Mouse (Mus musculus) hindbrain, embryonic 12.5 days (tissue): ENCODE measurements around the gene Lrrc66. TPM values are rescaled to one million over a fixed set of nuclear protein-coding genes. Genes with fewer than 3 reads are reported as not detected.
"Not testable (repeated sequence)": the region's sequence is repeated elsewhere in the genome, so short reads cannot be mapped to it uniquely, and the experiment has no call there.

ENCODE experiments used
- ATAC-seq: fragments of 200-750 bp; cut with Nextera tagmentation; 2 replicates; pipeline ENCODE4 v1.8.0; 2017; ENCODE audit warnings: moderate TSS enrichment; ENCODE audit not compliant: low FRiP score
- H3K27ac ChIP-seq: fragments of 300-500 bp; sonication (generic); 2 replicates; pipeline ENCODE4 v1.5.1; 2016; ENCODE audit warnings: mild to moderate bottlenecking
- H3K27me3 ChIP-seq: fragments of 300-500 bp; sonication (generic); 2 replicates; pipeline ENCODE4 v1.6.1; 2016; ENCODE audit warnings: mild to moderate bottlenecking
- H3K36me3 ChIP-seq: fragments of 300-500 bp; sonication (generic); 2 replicates; pipeline ENCODE4 v1.6.1; 2016; ENCODE audit warnings: mild to moderate bottlenecking
- H3K4me1 ChIP-seq: fragments of 300-500 bp; sonication (generic); 2 replicates; pipeline ENCODE4 v1.6.1; 2016
- H3K4me2 ChIP-seq: fragments of 300-500 bp; sonication (generic); replicated peaks from 2 replicates; pipeline ENCODE4 v1.6.1; 2016; ENCODE audit warnings: mild to moderate bottlenecking
- H3K4me3 ChIP-seq: fragments of 300-500 bp; sonication (generic); 2 replicates; pipeline ENCODE4 v1.5.1; 2016; ENCODE audit warnings: mild to moderate bottlenecking
- H3K9ac ChIP-seq: fragments of 300-500 bp; sonication (generic); 2 replicates; pipeline ENCODE4 v1.6.1; 2016; ENCODE audit warnings: mild to moderate bottlenecking, moderate library complexity
- H3K9me3 ChIP-seq: fragments of 300-500 bp; sonication (generic); replicated peaks from 2 replicates; pipeline ENCODE4 v1.6.1; 2016; ENCODE audit warnings: mild to moderate bottlenecking
- WGBS: fragments of 180-500 bp; shearing (Covaris S2); methylation state at CpG from one replicate; pipeline ENCODE4 v1.1.7; 2016; 5-methylcytosine and 5-hydroxymethylcytosine counted together
- polyA plus RNA-seq: library from polyadenylated mRNA; unstranded; fragments of >200 nt; fragmentation: Nextera tagmentation; extraction: Ambion mirVana; gene quantifications from 2 replicates; pipeline ENCODE4 v1.2.1, GENCODE M21; 2016

Gene Lrrc66
- polyA plus RNA-seq, 1 experiment from 2014 or later, result not detected

- Histone ChIP-seq H3K4me2 (no peak overlapping the region), H3K27ac (no peak overlapping the region), H3K27me3 (no peaks in the 10 kb centered on the region), H3K36me3 (no peaks in the 10 kb centered on the region), H3K4me1 (peaks cover 10% of the 10 kb centered on the region; the same call in 1 of the 2 replicates), H3K4me3 (no peak overlapping the region), H3K9ac (no peak overlapping the region), H3K9me3 (peaks cover 11% of the 10 kb centered on the region)
- WGBS, result 78% methylated on average over 6 of the region's 6 CpGs
- no peak for ATAC-seq
Observed at GRCm38 (mm10) chr5:73604542-73604941, 27.8 kb downstream of the Lrrc66 start.

GRCm38 (mm10) chr5:73602865-73603264 is 29.5 kb downstream of the Lrrc66 start:
- Histone ChIP-seq H3K36me3 (no peaks in the 10 kb centered on the region), H3K9ac (no peak overlapping the region), H3K4me3 (no peak overlapping the region), H3K9me3 (peaks cover 11% of the 10 kb centered on the region), H3K27me3 (no peaks in the 10 kb centered on the region), H3K4me2 (no peak overlapping the region), H3K4me1 (peaks cover 17% of the 10 kb centered on the region), H3K27ac (no peak overlapping the region)
- 80% methylated on average over 3 of the region's 3 CpGs for WGBS
- ATAC-seq, result no peak

DNA sequence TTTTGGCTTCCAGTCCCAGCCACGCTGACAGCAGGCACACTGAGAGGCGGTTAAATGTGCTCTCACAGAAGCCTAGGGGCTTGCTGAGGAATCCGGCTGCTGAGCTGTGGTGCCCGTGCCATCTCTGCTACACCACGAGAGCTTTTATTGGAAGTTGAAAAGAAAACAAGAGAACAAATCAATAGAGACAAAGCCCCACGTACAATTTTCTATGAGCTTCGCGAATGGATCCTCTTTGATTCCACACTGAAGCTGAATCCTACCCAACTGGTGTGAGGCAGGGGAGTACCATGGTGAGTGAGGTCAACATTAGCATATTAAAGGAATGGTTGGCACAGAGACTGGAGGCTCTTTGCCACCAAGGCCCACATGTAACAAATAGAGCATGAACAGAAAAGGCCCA is 31.0 kb downstream of the Lrrc66 start:
- no peak for ATAC-seq
- 40% methylated on average over 8 of the region's 8 CpGs for WGBS
- Histone ChIP-seq H3K27me3 (no peaks in the 10 kb centered on the region), H3K27ac (no peak overlapping the region), H3K9me3 (peaks cover 6% of the 10 kb centered on the region; the same call in 1 of the 2 replicates), H3K9ac (no peak overlapping the region), H3K4me2 (no peak overlapping the region), H3K4me3 (no peak overlapping the region), H3K4me1 (peaks cover 17% of the 10 kb centered on the region), H3K36me3 (no peaks in the 10 kb centered on the region)

GRCm38 (mm10) chr5:73599991-73600390 is 32.3 kb downstream of the Lrrc66 start:
- Histone ChIP-seq H3K9ac (no peak overlapping the region), H3K4me2 (no peak overlapping the region), H3K36me3 (no peaks in the 10 kb centered on the region), H3K27ac (no peak overlapping the region), H3K27me3 (no peaks in the 10 kb centered on the region), H3K4me3 (no peak overlapping the region), H3K9me3 (no peaks in the 10 kb centered on the region), H3K4me1 (peaks cover 17% of the 10 kb centered on the region)
- WGBS, result 79% methylated on average over 2 of the region's 2 CpGs
- ATAC-seq, result no peak

DNA sequence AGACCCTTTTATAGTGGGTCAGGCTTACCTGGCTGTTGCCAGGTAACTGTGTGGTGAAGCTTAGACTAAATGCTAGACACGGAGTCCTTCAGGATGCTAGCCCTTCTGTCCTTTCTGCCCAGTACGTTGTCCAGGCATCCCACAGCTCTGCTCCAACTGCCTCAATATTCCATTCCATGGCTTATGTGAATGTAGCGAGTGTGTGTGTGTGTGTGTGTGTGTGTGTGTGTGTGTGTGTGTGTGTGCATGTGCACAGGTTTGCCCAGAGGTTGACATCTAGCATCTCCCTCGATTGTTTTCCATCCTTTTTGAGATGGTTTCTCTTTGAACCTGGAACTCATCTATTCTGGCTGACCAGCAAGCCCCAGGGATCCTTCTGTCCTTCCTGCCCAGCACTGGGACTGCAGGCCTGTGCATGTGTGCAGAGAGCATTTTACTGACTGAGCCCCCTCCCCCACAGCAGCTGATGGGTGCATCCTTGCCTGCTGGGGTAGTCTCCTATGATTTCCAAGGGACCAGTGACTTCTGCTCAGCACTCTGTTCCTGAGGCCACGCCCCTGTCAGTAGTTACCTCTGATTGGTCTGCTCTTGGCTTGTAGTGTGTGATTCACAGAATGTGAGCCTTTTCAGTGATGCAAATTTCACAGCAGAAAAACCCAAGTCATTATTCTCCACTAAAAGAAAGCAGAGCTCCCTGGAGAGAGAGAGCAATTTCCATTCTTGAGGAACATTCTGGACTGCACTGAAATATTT is 33.2 kb downstream of the Lrrc66 start:
- Histone ChIP-seq H3K36me3 (no peaks in the 10 kb centered on the region), H3K4me3 (no peak overlapping the region), H3K27ac (no peak overlapping the region), H3K27me3 (no peaks in the 10 kb centered on the region), H3K4me2 (no peak overlapping the region), H3K4me1 (peaks cover 17% of the 10 kb centered on the region), H3K9me3 (no peaks in the 10 kb centered on the region), H3K9ac (no peak overlapping the region)
- 69% methylated on average over 5 of the region's 5 CpGs for WGBS
- peak; percentile 87 for ATAC-seq

DNA sequence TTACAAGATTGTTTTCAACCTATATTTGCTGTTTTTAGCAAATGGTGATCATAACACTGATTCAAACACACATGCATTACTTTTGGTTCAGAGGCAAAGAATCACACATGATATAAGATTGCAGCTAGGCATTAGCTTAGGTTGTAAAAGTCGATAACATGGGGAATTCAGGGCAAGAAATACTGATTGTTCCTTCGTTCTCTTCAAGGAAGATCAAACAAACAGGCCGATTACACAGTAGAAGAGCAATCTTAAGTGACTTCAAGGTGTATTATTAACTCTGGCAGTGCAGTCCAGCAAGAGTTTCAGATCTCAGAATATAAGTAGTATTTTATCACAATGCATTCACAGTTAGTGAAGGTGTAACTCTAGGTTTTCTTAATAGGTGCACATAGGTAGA is 45.2 kb downstream of the Lrrc66 start:
- no peak overlapping the region for H3K9ac ChIP-seq
- peak overlapping the region; percentile 18; the same call in 1 of the 2 replicates for H3K27ac ChIP-seq
- no peak overlapping the region for H3K4me2 ChIP-seq
- 87% methylated on average over 3 of the region's 3 CpGs for WGBS
- H3K9me3 ChIP-seq, result no peaks in the 10 kb centered on the region
- no peaks in the 10 kb centered on the region for H3K27me3 ChIP-seq
- no peaks in the 10 kb centered on the region for H3K36me3 ChIP-seq
- no peak overlapping the region for H3K4me3 ChIP-seq
- ATAC-seq, result no peak
- peaks cover 9% of the 10 kb centered on the region for H3K4me1 ChIP-seq

DNA sequence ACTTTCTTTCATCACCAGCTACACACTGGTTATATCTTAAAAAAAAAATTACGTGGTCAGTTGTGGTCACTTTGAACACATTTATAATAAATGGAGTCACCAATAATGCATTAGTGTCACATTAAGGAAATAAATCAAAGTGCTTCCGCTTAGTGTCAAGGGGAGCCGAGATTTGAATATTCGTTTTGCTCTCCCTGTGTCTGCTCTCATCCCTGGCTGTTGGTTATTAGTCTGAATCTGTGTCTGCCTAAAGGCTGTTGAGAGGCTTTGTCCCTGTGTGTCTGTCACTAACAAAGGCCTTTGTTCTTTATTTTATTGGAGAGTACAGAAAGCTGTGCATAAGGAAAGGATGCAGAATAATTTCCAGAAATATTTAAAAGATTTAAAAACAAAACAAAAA is 45.7 kb downstream of the Lrrc66 start:
- H3K9ac ChIP-seq, result no peak overlapping the region
- ATAC-seq, result peak; percentile 64; the same call in 1 of the 2 replicates
- H3K27ac ChIP-seq, result peak overlapping the region; percentile 18; the same call in 1 of the 2 replicates
- no peaks in the 10 kb centered on the region for H3K36me3 ChIP-seq
- H3K4me3 ChIP-seq, result no peak overlapping the region
- H3K27me3 ChIP-seq, result no peaks in the 10 kb centered on the region
- H3K9me3 ChIP-seq, result no peaks in the 10 kb centered on the region
- WGBS, result 51% methylated on average over 4 of the region's 4 CpGs
- peaks cover 9% of the 10 kb centered on the region for H3K4me1 ChIP-seq
- H3K4me2 ChIP-seq, result no peak overlapping the region

- Histone ChIP-seq H3K36me3 (no peaks in the 10 kb centered on the region), H3K27ac (peak overlapping the region; percentile 70), H3K4me1 (peaks cover 9% of the 10 kb centered on the region), H3K4me2 (no peak overlapping the region), H3K9ac (no peak overlapping the region), H3K27me3 (no peaks in the 10 kb centered on the region), H3K9me3 (no peaks in the 10 kb centered on the region), H3K4me3 (no peak overlapping the region)
- peak; percentile 48 for ATAC-seq
- 28% methylated on average over 7 of the region's 7 CpGs for WGBS
Observed at GRCm38 (mm10) chr5:73585212-73586115, 46.9 kb downstream of the Lrrc66 start.

- H3K27ac ChIP-seq, H3K4me3 ChIP-seq, ATAC-seq, H3K27me3 ChIP-seq, H3K9me3 ChIP-seq, H3K36me3 ChIP-seq, H3K9ac ChIP-seq, H3K4me2 ChIP-seq, H3K4me1 ChIP-seq: not testable (repeated sequence)
- 78% methylated on average over 6 of the region's 6 CpGs for WGBS
Observed at GRCm38 (mm10) chr5:73584011-73584410, 48.3 kb downstream of the Lrrc66 start.

DNA sequence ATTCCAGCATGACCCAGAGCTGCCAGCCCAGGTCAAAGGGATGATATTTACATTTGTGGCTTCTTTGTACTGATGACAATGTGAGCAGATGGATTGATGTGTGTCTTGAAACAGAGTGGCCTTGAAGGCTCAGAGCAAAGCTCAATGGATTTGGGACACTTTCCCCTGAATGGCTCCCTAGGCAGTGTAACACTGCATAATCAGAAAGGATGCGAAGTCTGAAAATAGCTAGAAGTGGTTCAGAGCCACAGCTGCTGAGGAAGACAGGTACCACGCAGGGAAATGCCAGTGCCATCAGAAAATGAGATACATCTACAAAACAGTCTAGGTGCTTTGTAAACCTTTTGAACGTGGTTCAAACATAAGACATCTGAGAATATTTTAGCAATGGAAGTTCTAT is 54.2 kb downstream of the Lrrc66 start:
- no peaks in the 10 kb centered on the region for H3K36me3 ChIP-seq
- 78% methylated on average over 3 of the region's 3 CpGs for WGBS
- H3K27ac ChIP-seq, result no peak overlapping the region
- no peaks in the 10 kb centered on the region for H3K9me3 ChIP-seq
- no peak overlapping the region for H3K4me3 ChIP-seq
- no peaks in the 10 kb centered on the region for H3K27me3 ChIP-seq
- ATAC-seq, result no peak
- H3K9ac ChIP-seq, result no peak overlapping the region
- 0 out of 2 replicates have a peak, but pooled peaks cover 3% of the 10 kb centered on the region for H3K4me1 ChIP-seq
- no peak overlapping the region for H3K4me2 ChIP-seq

DNA sequence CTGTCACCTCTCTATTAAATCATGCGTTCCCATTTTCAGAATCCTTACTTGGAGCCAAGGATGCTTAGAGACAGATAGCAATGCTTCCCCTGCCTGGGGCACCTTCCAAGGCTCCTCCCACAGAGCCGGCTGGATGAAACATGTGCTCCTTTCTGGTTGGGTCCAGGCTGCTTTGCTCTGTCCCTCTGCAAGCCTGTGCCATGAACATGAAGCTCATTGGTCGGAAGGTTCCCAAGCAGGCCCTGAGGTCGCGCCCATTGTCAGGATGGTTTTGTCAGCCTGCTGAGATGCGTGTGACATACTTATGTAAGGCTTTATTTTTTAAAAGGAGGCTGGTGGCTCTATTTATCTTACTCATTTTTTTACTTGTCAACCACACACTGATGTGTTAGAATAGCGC is 55.6 kb downstream of the Lrrc66 start:
- Histone ChIP-seq H3K9me3 (no peaks in the 10 kb centered on the region), H3K9ac (no peak overlapping the region), H3K4me2 (no peak overlapping the region), H3K27me3 (no peaks in the 10 kb centered on the region), H3K27ac (no peak overlapping the region), H3K36me3 (no peaks in the 10 kb centered on the region), H3K4me3 (no peak overlapping the region), H3K4me1 (0 out of 2 replicates have a peak, but pooled peaks cover 3% of the 10 kb centered on the region)
- 58% methylated on average over 7 of the region's 7 CpGs for WGBS
- no peak for ATAC-seq

DNA sequence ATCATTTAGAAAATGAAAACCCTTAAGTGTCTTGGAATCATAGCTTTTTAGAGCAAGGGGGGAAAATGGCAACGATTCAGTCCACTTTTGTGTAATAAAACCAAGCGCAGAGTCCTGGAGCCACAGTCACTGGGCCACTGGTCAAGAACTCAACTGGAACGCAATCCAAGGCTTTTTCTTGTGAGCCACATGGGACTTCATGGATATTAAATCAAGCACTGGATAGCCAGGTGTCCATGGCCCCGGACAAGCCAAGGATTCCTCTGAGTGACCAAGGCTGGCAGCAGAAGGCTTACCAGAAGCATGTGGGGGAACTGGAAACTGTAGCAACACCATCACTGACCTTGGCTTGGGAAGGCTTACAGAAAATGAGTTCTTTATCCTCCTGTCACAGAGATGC is 57.7 kb downstream of the Lrrc66 start:
- Histone ChIP-seq H3K9ac (no peak overlapping the region), H3K4me1 (0 out of 2 replicates have a peak, but pooled peaks cover 3% of the 10 kb centered on the region), H3K9me3 (no peaks in the 10 kb centered on the region), H3K27ac (no peak overlapping the region), H3K4me2 (no peak overlapping the region), H3K4me3 (no peak overlapping the region), H3K36me3 (no peaks in the 10 kb centered on the region), H3K27me3 (no peaks in the 10 kb centered on the region)
- no peak for ATAC-seq
- 92% methylated on average over 4 of the region's 4 CpGs for WGBS
